Mouse (Mus musculus): Measurements from ENCODE around the gene Actl7a. TPM values are rescaled to one million over a fixed set of nuclear protein-coding genes. Genes with fewer than 3 reads are reported as not detected.

The Actl7a gene
- total RNA-seq (2012; rRNA removed) (0.15 TPM in 1 of 2 replicates, not detected in the other), polyA plus RNA-seq (2012; ENCODE audit: insufficient read depth in 1 of 2, insufficient read length in 2 of 2, low read depth in 1 of 2, low replicate concordance in 2 of 2, missing spikeins in 1 of 2) (under 1 TPM in 1 of 2 experiments, not detected in 1; 0.11 TPM)

GRCm38 (mm10) chr4:56743363-56744195, at the start of gene Actl7a:
TSS of gene Actl7a (plus strand) at chr4:56743413.
- H3K4me3 ChIP-seq (ENCODE audit: control insufficient read depth in 1 of 2, insufficient read depth in 1 of 2, low read depth in 2 of 2, low read length in 2 of 2): no peak within 1 kb of the TSS
- no peak within 1 kb of the TSS for H3K27ac ChIP-seq (ENCODE audit: control insufficient read depth, low read depth, low read length)
- no peak for DNase-seq (ENCODE audit: low read depth, low spot score)
- no peaks in the 10 kb centered on the region for H3K27me3 ChIP-seq (ENCODE audit: control insufficient read depth in 1 of 2, insufficient read depth in 2 of 2, low read length in 2 of 2)
- peaks cover 0 to 3% of the 10 kb centered on the region in 2 experiments; a peak in 1 of 4 replicates for H3K36me3 ChIP-seq (ENCODE audit: control insufficient read depth in 1 of 2, insufficient read depth in 2 of 2, low read length in 2 of 2)
- no peaks in the 10 kb centered on the region for H3K79me2 ChIP-seq (ENCODE audit: control insufficient read depth, insufficient read depth, low read length, poor library complexity)
- TF ChIP-seq MAX (IDR thresholded peaks at IDR 0.05; ENCODE audit: low read length): no peak
- no peak for TF ChIP-seq BHLHE40 (IDR thresholded peaks at IDR 0.05; ENCODE audit: borderline replicate concordance, low read depth, low read length)
- no peak for TF ChIP-seq MAZ (IDR thresholded peaks at IDR 0.05; ENCODE audit: low read depth, low read length)
- TF ChIP-seq TBP (IDR thresholded peaks at IDR 0.05; ENCODE audit: low read depth, low read length): no peak
- no peak for TF ChIP-seq MYB (IDR thresholded peaks at IDR 0.05; ENCODE audit: low read depth, low read length)
- TF ChIP-seq NELFE (IDR thresholded peaks at IDR 0.05; ENCODE audit: low read depth, low read length): no peak
- no peak for TF ChIP-seq ZC3H11A (IDR thresholded peaks at IDR 0.05; ENCODE audit: low read depth, low read length)
- no peak for TF ChIP-seq HCFC1 (IDR thresholded peaks at IDR 0.05; ENCODE audit: low read depth, low read length)
- no peak for TF ChIP-seq POLR2A (IDR thresholded peaks at IDR 0.05; ENCODE audit: control insufficient read depth in 1 of 2, insufficient read depth in 1 of 2, low read depth in 1 of 2, low read length in 2 of 2, poor library complexity in 1 of 2)
- no peaks in the 10 kb centered on the region for H3K9me3 ChIP-seq (replicated peaks; ENCODE audit: insufficient read depth, low read length)
- H3K4me1 ChIP-seq (ENCODE audit: control insufficient read depth in 1 of 2, insufficient read depth in 2 of 2, low read length in 2 of 2): no peaks in the 10 kb centered on the region
- H3K9ac ChIP-seq (ENCODE audit: control insufficient read depth, low read depth, low read length, poor library complexity, severe bottlenecking): no peak within 1 kb of the TSS

GRCm38 (mm10) chr4:56696401-56696800, 46.8 kb upstream of the Actl7a start:
- no peak for DNase-seq (ENCODE audit: low read depth, low spot score)
- Histone ChIP-seq H3K4me1 (ENCODE audit: control insufficient read depth in 1 of 2, insufficient read depth in 2 of 2, low read length in 2 of 2) (no peaks in the 10 kb centered on the region), H3K36me3 (ENCODE audit: control insufficient read depth in 1 of 2, insufficient read depth in 2 of 2, low read length in 2 of 2) (no peaks in the 10 kb centered on the region), H3K9me3 (replicated peaks; ENCODE audit: insufficient read depth, low read length) (no peaks in the 10 kb centered on the region), H3K4me3 (ENCODE audit: control insufficient read depth in 1 of 2, insufficient read depth in 1 of 2, low read depth in 2 of 2, low read length in 2 of 2) (no peak overlapping the region), H3K9ac (ENCODE audit: control insufficient read depth, low read depth, low read length, poor library complexity, severe bottlenecking) (no peak overlapping the region), H3K27ac (ENCODE audit: control insufficient read depth, low read depth, low read length) (no peak overlapping the region), H3K27me3 (ENCODE audit: control insufficient read depth in 1 of 2, insufficient read depth in 2 of 2, low read length in 2 of 2) (no peaks in the 10 kb centered on the region), H3K79me2 (ENCODE audit: control insufficient read depth, insufficient read depth, low read length, poor library complexity) (no peaks in the 10 kb centered on the region)
- no peak for TF ChIP-seq ZNF384 (IDR thresholded peaks at IDR 0.05; ENCODE audit: low read depth, low read length)
- TF ChIP-seq BHLHE40 (IDR thresholded peaks at IDR 0.05; ENCODE audit: borderline replicate concordance, low read depth, low read length): no peak
- TF ChIP-seq UBTF (IDR thresholded peaks at IDR 0.05; ENCODE audit: borderline replicate concordance, insufficient read depth, low read depth, low read length): no peak
- no peak for TF ChIP-seq E2F4 (IDR thresholded peaks at IDR 0.05; ENCODE audit: borderline replicate concordance, low read depth, low read length)
- TF ChIP-seq MEF2A (IDR thresholded peaks at IDR 0.05; ENCODE audit: extremely low read depth, insufficient replicate concordance, low read depth, low read length, poor library complexity, severe bottlenecking): no peak
- TF ChIP-seq NELFE (IDR thresholded peaks at IDR 0.05; ENCODE audit: low read depth, low read length): no peak
- TF ChIP-seq CHD2 (IDR thresholded peaks at IDR 0.05; ENCODE audit: low read length): no peak
- TF ChIP-seq POLR2AphosphoS2 (IDR thresholded peaks at IDR 0.05; ENCODE audit: low read length): no peak
- TF ChIP-seq ELF1 (IDR thresholded peaks at IDR 0.05; ENCODE audit: low read depth, low read length): no peak
